Mouse (Mus musculus) cerebral cortex, adult 2 months (tissue): ENCODE data around the gene Gnb1l.

ENCODE experiments used
- WGBS: fragments of 180-500 bp; shearing (Covaris S2); methylation state at CpG from one replicate; pipeline ENCODE4 v1.1.7; 2018; 5-methylcytosine and 5-hydroxymethylcytosine counted together

Gnb1l gene

DNA sequence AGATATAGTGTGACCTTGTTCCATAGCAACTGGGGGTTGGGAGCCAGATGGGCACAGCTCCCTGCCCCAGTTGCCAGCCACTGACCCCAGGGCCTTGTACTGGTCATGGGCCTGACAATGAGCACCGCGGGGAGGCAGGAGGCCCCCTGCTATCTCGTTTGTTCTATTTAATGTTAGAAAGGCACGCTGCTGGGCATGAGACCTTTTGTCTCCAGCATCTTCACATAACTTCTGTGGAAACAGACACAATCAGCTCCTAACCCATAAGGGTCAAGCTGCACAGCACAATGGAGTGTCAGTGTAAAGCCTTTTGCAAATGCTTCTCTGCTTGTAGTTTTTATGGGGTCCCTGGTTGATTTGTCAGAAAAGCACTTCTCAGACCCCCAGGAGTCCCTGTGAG lies 14.1 kb upstream of the Gnb1l start:
- 39% methylated on average over 4 of the region's 4 CpGs for WGBS

GRCm38 (mm10) chr16:18484794-18485435 lies 13.6 kb upstream of the Gnb1l start:
- WGBS = 50% methylated on average over 5 of the region's 5 CpGs

- WGBS = 97% methylated on average over 2 of the region's 2 CpGs
Measured at GRCm38 (mm10) chr16:18486126-18486525, 12.4 kb upstream of the Gnb1l start.

DNA sequence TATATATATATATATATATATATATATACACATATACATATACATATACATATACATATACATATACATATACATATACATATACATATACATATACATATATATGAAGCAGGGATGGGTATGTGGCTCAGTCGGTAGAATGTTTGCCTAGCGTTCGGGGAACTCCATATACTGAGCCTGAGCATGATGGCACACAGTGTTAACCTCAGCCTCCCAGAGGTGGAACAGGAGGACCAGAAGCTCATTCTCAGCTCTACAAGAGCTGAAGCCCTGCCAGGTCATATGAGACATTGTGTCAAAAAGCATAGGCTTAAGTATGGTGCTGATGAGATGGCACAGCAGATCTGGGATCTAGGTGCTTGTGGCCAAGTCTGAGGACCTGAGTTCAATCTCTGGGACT lies 8.2 kb upstream of the Gnb1l start:
- 96% methylated on average over 3 of the region's 3 CpGs for WGBS

GRCm38 (mm10) chr16:18490894-18491293 lies 7.6 kb upstream of the Gnb1l start:
- WGBS = 78% methylated on average over 1 of the region's 1 CpGs

DNA sequence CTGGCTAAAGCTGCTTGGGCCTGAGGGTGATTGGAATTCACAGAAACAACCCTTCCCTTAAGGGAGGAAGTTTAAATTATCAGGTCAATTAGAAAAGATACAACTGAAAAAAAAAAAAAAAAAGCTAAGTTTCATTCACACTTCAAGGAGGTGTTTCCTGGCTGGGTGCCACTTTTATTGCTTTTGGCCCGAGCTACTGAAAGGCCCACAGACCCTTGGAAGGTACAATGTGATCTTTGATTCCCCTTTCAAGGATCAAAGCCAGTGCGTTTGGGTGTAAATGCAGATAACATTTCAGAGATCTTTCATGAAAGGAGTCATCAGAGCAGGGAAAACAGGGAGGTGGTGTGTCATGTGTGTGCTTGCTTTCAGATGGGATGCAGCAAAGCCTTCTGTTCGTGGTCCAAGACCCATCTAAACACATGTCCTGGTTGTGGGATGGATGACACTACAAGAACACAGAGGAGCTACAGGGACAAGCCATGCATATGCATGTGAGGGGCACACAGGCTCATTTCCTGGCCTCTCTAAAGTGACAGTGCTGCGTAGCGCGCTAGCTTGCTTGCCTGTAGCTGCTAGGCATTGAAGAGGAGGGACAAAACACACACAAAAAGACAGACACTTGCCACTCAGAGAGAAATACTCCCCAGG lies 523 bp upstream of the Gnb1l start:
- 4% methylated on average over 6 of the region's 6 CpGs for WGBS

- 1% methylated on average over 24 of the region's 24 CpGs for WGBS
Measured at GRCm38 (mm10) chr16:18498996-18499395, 483 bp downstream of the Gnb1l start.

DNA sequence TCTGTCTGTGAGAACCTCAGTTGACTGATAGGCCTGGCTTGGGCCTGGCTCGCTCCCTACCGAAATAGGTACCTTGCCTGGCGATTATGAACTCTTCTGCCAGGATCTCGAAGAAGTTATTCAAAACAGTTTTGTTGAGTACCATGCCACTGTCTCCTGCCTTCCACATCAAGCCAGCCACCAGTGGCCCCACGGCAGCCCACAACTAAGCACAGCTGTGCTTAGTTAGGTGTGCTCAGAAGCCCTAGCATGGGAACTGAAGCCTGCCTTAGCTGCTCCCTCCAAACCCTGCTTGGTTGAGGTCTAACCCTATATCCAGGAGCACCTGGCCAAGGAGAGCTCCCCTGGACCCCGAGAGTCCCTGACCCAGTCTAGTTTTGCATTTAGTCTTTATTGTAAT lies 3.0 kb downstream of the Gnb1l start:
- 97% methylated on average over 6 of the region's 6 CpGs for WGBS

DNA sequence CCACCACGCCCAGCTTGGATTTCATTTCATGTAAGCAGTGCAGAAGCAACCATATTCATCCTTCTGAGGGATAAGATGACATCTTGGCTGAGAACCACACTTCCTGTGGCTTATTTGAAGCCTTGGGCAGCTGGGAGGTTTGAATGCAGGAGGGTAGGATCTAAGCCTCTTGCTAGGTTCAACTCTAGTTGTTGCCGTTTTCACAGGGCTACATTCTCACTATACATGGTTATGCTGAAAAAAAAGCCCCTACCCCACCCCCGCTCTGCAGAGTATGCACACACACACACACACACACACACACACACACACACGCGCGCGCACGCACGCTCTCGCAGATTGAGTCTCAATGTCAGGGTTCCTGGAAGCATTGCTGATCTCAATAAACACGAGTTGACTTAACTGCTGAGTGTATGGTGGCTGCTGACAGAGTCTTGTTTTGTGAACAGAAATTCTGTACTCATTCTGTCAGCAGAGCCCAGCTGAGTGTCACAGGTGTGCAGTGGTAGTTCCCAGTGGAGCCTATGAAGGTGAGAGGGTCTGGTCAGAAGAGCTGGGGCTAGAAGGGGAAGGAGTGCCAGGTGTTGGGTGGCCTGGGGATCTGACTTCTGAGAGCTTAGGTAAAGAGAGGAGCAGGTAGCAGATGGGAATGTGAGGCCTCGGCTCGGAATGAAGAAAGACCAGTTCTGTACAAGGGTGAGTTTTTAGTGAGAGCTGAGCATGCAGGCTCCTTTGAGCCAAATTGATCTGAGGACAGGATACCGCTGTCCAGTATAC lies 5.2 kb downstream of the Gnb1l start:
- WGBS = 96% methylated on average over 14 of the region's 14 CpGs

DNA sequence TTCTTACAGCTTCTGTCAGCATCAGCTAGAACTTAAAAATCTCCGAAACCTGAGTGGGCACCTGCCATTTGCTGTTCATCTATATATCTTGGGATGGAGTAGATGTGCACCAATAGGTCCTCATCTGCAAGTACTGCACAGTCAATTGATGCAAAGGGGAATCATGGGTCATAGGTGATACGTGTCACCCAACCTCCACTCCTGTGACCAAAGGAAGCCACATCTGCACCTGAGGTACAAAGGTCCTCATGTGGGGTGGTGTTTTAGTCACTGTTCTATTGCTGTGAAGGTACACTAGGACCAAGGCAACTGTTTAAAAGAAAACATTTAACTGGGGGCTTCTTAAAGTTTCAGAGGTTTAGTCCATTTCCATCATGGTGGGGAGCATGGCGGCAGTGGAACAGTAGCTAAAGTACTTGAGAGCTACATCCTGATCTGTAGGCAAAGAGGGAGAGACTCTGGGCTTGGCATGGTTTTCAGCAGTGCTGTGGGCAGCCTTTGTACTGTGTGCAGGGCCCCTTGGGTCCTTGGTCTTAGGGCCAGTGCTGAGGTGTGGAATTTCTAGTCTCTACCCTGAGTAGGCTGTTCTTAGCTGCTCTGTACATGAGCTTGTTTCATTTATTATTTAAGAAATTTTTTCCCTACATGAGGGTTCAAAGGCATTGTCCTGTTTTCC lies 8.1 kb downstream of the Gnb1l start:
- 95% methylated on average over 3 of the region's 3 CpGs for WGBS

- 76% methylated on average over 1 of the region's 1 CpGs for WGBS
Measured at GRCm38 (mm10) chr16:18507200-18507549, 8.7 kb downstream of the Gnb1l start.

DNA sequence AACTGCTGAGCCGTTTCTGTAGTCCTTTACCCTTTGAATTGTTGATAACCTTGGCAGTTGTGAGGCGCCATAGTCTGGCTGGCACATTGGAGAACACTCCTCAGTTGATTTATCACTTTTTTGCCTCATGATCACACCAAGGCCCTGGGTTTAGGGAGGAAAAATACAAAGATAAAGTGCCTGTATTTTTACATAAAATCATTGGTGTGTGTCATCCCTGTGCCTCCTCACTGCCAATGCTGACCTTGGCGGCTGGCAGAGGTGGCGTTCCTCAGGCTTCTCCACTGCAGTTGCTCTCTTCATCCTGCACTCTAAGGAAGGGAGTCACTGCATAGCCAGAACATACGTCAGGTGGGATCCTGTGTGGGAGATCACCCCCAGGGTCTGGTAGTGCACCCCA lies 13.2 kb downstream of the Gnb1l start:
- 92% methylated on average over 5 of the region's 5 CpGs for WGBS

GRCm38 (mm10) chr16:18513508-18513907 lies 15.0 kb downstream of the Gnb1l start:
- 58% methylated on average over 6 of the region's 6 CpGs for WGBS

GRCm38 (mm10) chr16:18523563-18524245 lies 25.2 kb downstream of the Gnb1l start:
- WGBS = 85% methylated on average over 8 of the region's 8 CpGs

GRCm38 (mm10) chr16:18528656-18529055 lies 30.1 kb downstream of the Gnb1l start:
- 82% methylated on average over 5 of the region's 5 CpGs for WGBS

GRCm38 (mm10) chr16:18533061-18533460 lies 34.5 kb downstream of the Gnb1l start:
- WGBS = 96% methylated on average over 7 of the region's 7 CpGs

DNA sequence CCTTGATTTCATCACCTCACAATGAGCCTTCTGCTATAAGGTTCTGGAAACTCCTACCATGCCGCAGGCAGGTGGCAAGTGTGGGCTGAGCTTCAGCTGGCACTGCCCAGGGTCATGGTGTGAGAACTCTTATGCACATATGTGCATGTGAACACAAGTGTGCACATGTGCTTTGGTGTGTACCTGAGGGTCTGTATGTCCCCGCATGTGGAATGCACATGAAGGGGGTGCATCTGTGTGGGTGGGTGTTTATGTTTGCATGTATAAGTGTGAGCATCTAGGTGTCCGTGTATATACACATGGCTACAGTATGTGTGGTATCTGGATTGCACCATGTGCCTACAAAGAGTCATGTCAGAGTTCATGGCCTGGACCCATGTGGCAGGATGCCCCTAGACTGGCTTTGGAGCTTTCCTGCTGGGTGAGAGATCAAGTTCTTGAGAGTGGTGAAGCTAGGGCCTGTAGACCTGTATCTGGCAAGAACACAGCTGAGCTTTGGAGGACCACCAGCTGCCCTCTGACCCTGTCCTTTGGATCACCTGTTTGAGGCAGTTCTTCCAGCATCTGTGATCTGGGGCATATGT lies 39.0 kb downstream of the Gnb1l start:
- 89% methylated on average over 3 of the region's 3 CpGs for whole genome bisulfite sequencing

- 86% methylated on average over 6 of the region's 6 CpGs for WGBS
Measured at GRCm38 (mm10) chr16:18539281-18539680, 40.8 kb downstream of the Gnb1l start.

DNA sequence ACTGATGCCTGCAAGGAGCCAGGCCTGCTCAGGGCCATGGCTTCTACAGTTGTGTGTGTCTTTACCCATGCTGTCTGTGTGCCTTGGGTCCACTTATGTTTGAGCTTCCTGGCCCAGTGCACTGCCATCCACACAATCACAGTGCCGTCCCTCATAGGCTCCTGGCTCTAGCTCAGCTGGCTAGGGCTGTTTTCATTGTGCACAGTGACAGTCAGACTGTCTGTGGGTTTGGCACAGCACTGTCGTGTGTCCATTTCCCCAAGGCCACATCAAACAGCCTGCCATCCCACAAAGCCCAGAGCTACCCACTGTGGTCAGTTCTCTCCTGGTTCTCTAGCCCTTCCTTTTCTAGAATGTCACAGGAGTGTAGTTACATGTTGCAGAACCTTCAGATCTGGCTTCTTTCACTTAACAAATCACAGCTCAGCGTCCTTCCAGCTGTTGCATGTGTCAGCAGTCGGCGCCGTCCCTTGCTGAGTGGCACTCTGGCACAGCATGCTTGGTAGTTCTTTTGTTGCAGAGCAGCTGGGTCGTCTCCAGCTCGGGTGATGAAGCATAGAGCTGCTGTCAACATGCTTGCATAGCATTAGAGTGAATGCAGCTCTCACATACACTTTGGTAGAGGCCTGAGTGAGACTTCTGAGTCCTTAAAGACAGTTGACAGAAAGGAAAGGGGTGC lies 44.8 kb downstream of the Gnb1l start:
- WGBS = 50% methylated on average over 8 of the region's 8 CpGs

- 82% methylated on average over 5 of the region's 5 CpGs for WGBS
Measured at GRCm38 (mm10) chr16:18547891-18548290, 49.4 kb downstream of the Gnb1l start.

GRCm38 (mm10) chr16:18551604-18552003 lies 53.1 kb downstream of the Gnb1l start:
- WGBS = 82% methylated on average over 9 of the region's 9 CpGs
